In genomic region chr2:70337869-70338268, GRCm38 (mm10) we compare ENCODE assay signal across 11 mouse cellular contexts.
DNase-seq lines count a peak whose midpoint lies in the region; ATAC-seq and TF ChIP-seq lines count a peak whose summit lies in the region.
"Had no signal": no experiment of that assay in that cellular context is flagged by ENCODE, and none has a peak within 500 bp of the region (broad histone marks: within the 10 kb centered on the region; RNA-seq: fewer than 3 reads in every experiment).

No protein-coding gene starts in this region.

- H3K4me3 ChIP-seq in heart, embryonic 12.5 days: peak overlapping the region; percentile 8; the same call in 1 of the 2 replicates
- H3K4me3 ChIP-seq in limb, embryonic 13.5 days: no peak overlapping the region
- no peak overlapping the region for H3K4me3 ChIP-seq in limb, embryonic 10.5 days
- H3K4me3 ChIP-seq in heart, postnatal 0 days (ENCODE audit: low read depth, low read length): no peak overlapping the region
- no peak overlapping the region for H3K4me3 ChIP-seq in neural tube, embryonic 15.5 days (replicated peaks)
- H3K4me3 ChIP-seq: hindbrain, embryonic 15.5 days; midbrain, embryonic 15.5 days had no signal

- H3K4me2 ChIP-seq in heart, embryonic 12.5 days: peak overlapping the region; percentile 60
- H3K4me2 ChIP-seq in limb, embryonic 13.5 days (replicated peaks): peak overlapping the region; percentile 19; the same call in 1 of the 2 replicates
- peak overlapping the region; percentile 44 for H3K4me2 ChIP-seq in heart, postnatal 0 days (ENCODE audit: low read depth, low read length)
- H3K4me2 ChIP-seq in neural tube, embryonic 15.5 days: 0 out of 2 replicates have a peak overlapping the region, but pooled peaks have one; percentile 17
- H3K4me2 ChIP-seq: hindbrain, embryonic 15.5 days; midbrain, embryonic 15.5 days had no signal

- H3K27me3 ChIP-seq in heart, embryonic 12.5 days (replicated peaks): no peaks in the 10 kb centered on the region
- H3K27me3 ChIP-seq in limb, embryonic 13.5 days: peaks cover 40% of the 10 kb centered on the region
- H3K27me3 ChIP-seq in limb, embryonic 10.5 days (ENCODE audit: low read depth, poor library complexity, severe bottlenecking): no peaks in the 10 kb centered on the region
- no peaks in the 10 kb centered on the region for H3K27me3 ChIP-seq in heart, postnatal 0 days (ENCODE audit: control insufficient read depth, insufficient read depth, low read length)
- no peaks in the 10 kb centered on the region for H3K27me3 ChIP-seq in neural tube, embryonic 15.5 days (replicated peaks)
- H3K27me3 ChIP-seq: hindbrain, embryonic 15.5 days; midbrain, embryonic 15.5 days had no signal

- DNase-seq in heart, postnatal 36 days: no peak
- DNase-seq in limb, embryonic 10.5 days (ENCODE audit: low spot score): no peak
- peak; percentile 51 for DNase-seq in heart, postnatal 0 days (ENCODE audit: low spot score)
- no peak for DNase-seq in left cerebral cortex, adult 18-20 months (ENCODE audit: low spot score in 2 of 2)
- DNase-seq in urinary bladder, postnatal 10 days (ENCODE audit: low spot score): no peak

- TF ChIP-seq EP300 in heart, postnatal 0 days (IDR thresholded peaks at IDR 0.05; ENCODE audit: low read depth): no peak

- H3K9ac ChIP-seq in heart, embryonic 12.5 days: no peak overlapping the region
- H3K9ac ChIP-seq in limb, embryonic 13.5 days: no peak overlapping the region
- no peak overlapping the region for H3K9ac ChIP-seq in heart, postnatal 0 days (replicated peaks; ENCODE audit: low read depth, low read length)
- H3K9ac ChIP-seq in neural tube, embryonic 15.5 days (replicated peaks): no peak overlapping the region
- H3K9ac ChIP-seq: hindbrain, embryonic 15.5 days; liver, embryonic 14.5 days; midbrain, embryonic 15.5 days had no signal

- H3K27ac ChIP-seq in heart, embryonic 12.5 days (ENCODE audit: poor library complexity, severe bottlenecking): peak overlapping the region; percentile 86
- no peak overlapping the region for H3K27ac ChIP-seq in limb, embryonic 13.5 days
- H3K27ac ChIP-seq in limb, embryonic 10.5 days: no peak overlapping the region
- H3K27ac ChIP-seq in heart, postnatal 0 days (ENCODE audit: low read depth): peak overlapping the region; percentile 22
- H3K27ac ChIP-seq in neural tube, embryonic 15.5 days (replicated peaks): no peak overlapping the region
- H3K27ac ChIP-seq: hindbrain, embryonic 15.5 days; liver, embryonic 14.5 days; midbrain, embryonic 15.5 days had no signal

- intact Hi-C loops in heart, postnatal 36 days (cut with DNase I): no loop called here

- peak; percentile 73 for ATAC-seq in heart, embryonic 12.5 days (ENCODE audit: insufficient number of reproducible peaks, low FRiP score)
- no peak for ATAC-seq in limb, embryonic 13.5 days (ENCODE audit: low FRiP score, low read depth)
- ATAC-seq in heart, postnatal 0 days (ENCODE audit: insufficient read depth, low read depth): peak; percentile 57; the same call in 1 of the 2 replicates
- no peak for ATAC-seq in neural tube, embryonic 15.5 days (ENCODE audit: low FRiP score)
- ATAC-seq: midbrain, embryonic 15.5 days had no signal

- WGBS in heart, embryonic 12.5 days: 6% methylated on average over 9 of the region's 9 CpGs
- 47% methylated on average over 9 of the region's 9 CpGs for WGBS in limb, embryonic 13.5 days
- WGBS in limb, embryonic 10.5 days: 60% methylated on average over 9 of the region's 9 CpGs
- WGBS in heart, postnatal 0 days: 17% methylated on average over 9 of the region's 9 CpGs
- 69% methylated on average over 9 of the region's 9 CpGs for WGBS in neural tube, embryonic 15.5 days

- no peaks in the 10 kb centered on the region for H3K36me3 ChIP-seq in heart, embryonic 12.5 days
- H3K36me3 ChIP-seq in limb, embryonic 13.5 days: no peaks in the 10 kb centered on the region
- H3K36me3 ChIP-seq in limb, embryonic 10.5 days: no peaks in the 10 kb centered on the region
- no peaks in the 10 kb centered on the region for H3K36me3 ChIP-seq in heart, postnatal 0 days (replicated peaks; ENCODE audit: control insufficient read depth, insufficient read depth, low read length)
- no peaks in the 10 kb centered on the region for H3K36me3 ChIP-seq in neural tube, embryonic 15.5 days
- H3K36me3 ChIP-seq: hindbrain, embryonic 15.5 days; midbrain, embryonic 15.5 days had no signal

- no peak for TF ChIP-seq CTCF in heart, postnatal 0 days (IDR thresholded peaks at IDR 0.05; ENCODE audit: low read depth)

- H3K4me1 ChIP-seq in heart, embryonic 12.5 days (replicated peaks): peaks cover 35% of the 10 kb centered on the region
- peaks cover 19% of the 10 kb centered on the region for H3K4me1 ChIP-seq in limb, embryonic 13.5 days
- peaks cover 11% of the 10 kb centered on the region for H3K4me1 ChIP-seq in limb, embryonic 10.5 days
- peaks cover 21% of the 10 kb centered on the region for H3K4me1 ChIP-seq in heart, postnatal 0 days (ENCODE audit: control insufficient read depth, insufficient read depth)
- peaks cover 15% of the 10 kb centered on the region for H3K4me1 ChIP-seq in neural tube, embryonic 15.5 days

- no peaks in the 10 kb centered on the region for H3K9me3 ChIP-seq in heart, embryonic 12.5 days (replicated peaks)
- no peaks in the 10 kb centered on the region for H3K9me3 ChIP-seq in limb, embryonic 13.5 days
- no peaks in the 10 kb centered on the region for H3K9me3 ChIP-seq in limb, embryonic 10.5 days (replicated peaks)
- H3K9me3 ChIP-seq in heart, postnatal 0 days (replicated peaks; ENCODE audit: control insufficient read depth, low read length): no peaks in the 10 kb centered on the region
- no peaks in the 10 kb centered on the region for H3K9me3 ChIP-seq in neural tube, embryonic 15.5 days (replicated peaks)
- H3K9me3 ChIP-seq: hindbrain, embryonic 15.5 days; midbrain, embryonic 15.5 days had no signal

Comparison
In these comparisons a context has a peak if more than half of its experiments do, and no peak if none do; other contexts are left out.
1. ATAC-seq: peak in heart, embryonic 12.5 days (single experiment) and heart, postnatal 0 days (single experiment); none in limb, embryonic 13.5 days (single experiment) and neural tube, embryonic 15.5 days (single experiment).
2. H3K27ac ChIP-seq: peak in heart, embryonic 12.5 days (single experiment) and heart, postnatal 0 days (single experiment); none in limb, embryonic 13.5 days (single experiment), limb, embryonic 10.5 days (single experiment) and neural tube, embryonic 15.5 days (single experiment).
3. Peak in every context shown above with its lines, with median percentiles within 50 percentile points of each other: H3K4me2 ChIP-seq.